9 mouse cellular contexts compared by ENCODE assay signal in genomic region chr19:40225102-40225760, GRCm38 (mm10). TPM values are rescaled to one million over a fixed set of nuclear protein-coding genes. Genes with fewer than 3 reads are reported as not detected.
A peak's percentile ranks its signal among the peaks of the same experiment; 100 is the strongest.
DNase-seq lines count a peak whose midpoint lies in the region; ATAC-seq and TF ChIP-seq lines count a peak whose summit lies in the region.
"Had no signal": no experiment of that assay in that cellular context is flagged by ENCODE, and none has a peak within 500 bp of the region (broad histone marks: within the 10 kb centered on the region; RNA-seq: fewer than 3 reads in every experiment).

No protein-coding gene starts in this region.

- peak overlapping the region; percentile 41; the same call in 1 of the 2 replicates for H3K27ac ChIP-seq in gastrocnemius, adult 2 months
- H3K27ac ChIP-seq in kidney, adult 2 months (ENCODE audit: insufficient read depth, low read depth, low read length), result no peak overlapping the region
- no peak overlapping the region for H3K27ac ChIP-seq in limb, embryonic 10.5 days
- no peak overlapping the region for H3K27ac ChIP-seq in midbrain, postnatal 0 days (ENCODE audit: low read depth, low read length)
- H3K27ac ChIP-seq in testis, adult 2 months (ENCODE audit: control insufficient read depth, insufficient read depth, low read depth, low read length), result no peak overlapping the region

- H3K4me3 ChIP-seq in gastrocnemius, adult 2 months, result no peak overlapping the region
- H3K4me3 ChIP-seq in kidney, adult 2 months (ENCODE audit: insufficient read depth, low read depth, low read length), result no peak overlapping the region
- no peak overlapping the region for H3K4me3 ChIP-seq in limb, embryonic 10.5 days
- no peak overlapping the region for H3K4me3 ChIP-seq in midbrain, postnatal 0 days (ENCODE audit: low read depth, low read length)
- no peak overlapping the region for H3K4me3 ChIP-seq in testis, adult 2 months (ENCODE audit: control insufficient read depth, low read depth, low read length)
- H3K4me3 ChIP-seq: erythroblast, embryonic 14.5 days had no signal

- H3K9me3 ChIP-seq in limb, embryonic 10.5 days (replicated peaks), result no peaks in the 10 kb centered on the region
- H3K9me3 ChIP-seq in midbrain, postnatal 0 days (ENCODE audit: low read length), result no peaks in the 10 kb centered on the region

- peak; percentile 94 for TF ChIP-seq CTCF in gastrocnemius, adult 2 months (IDR thresholded peaks at IDR 0.05)
- TF ChIP-seq CTCF in kidney, adult 2 months (conservative IDR thresholded peaks at IDR 0.05; ENCODE audit: insufficient read depth, insufficient read length, low read depth, low read length), result peak; percentile 85
- peak; percentile 88 for TF ChIP-seq CTCF in midbrain, postnatal 0 days (IDR thresholded peaks at IDR 0.05)
- TF ChIP-seq CTCF in testis, adult 2 months (IDR thresholded peaks at IDR 0.05; ENCODE audit: control insufficient read depth, insufficient read depth, insufficient replicate concordance, low read depth, low read length), result peak; percentile 54; the same call in 1 of the 2 replicates

- intact Hi-C loops in gastrocnemius, adult 2 months (cut with DNase I), result loop anchor here (5.0 kb wide), 1 partner anchor 1243 kb away; no protein-coding TSS in a partner anchor

- no peak overlapping the region for H3K9ac ChIP-seq in midbrain, postnatal 0 days (replicated peaks; ENCODE audit: low read length, poor library complexity, severe bottlenecking)

- no peak for TF ChIP-seq POLR2A in kidney, adult 2 months (IDR thresholded peaks at IDR 0.05; ENCODE audit: low read depth, low read length)
- TF ChIP-seq POLR2A in testis, adult 2 months (IDR thresholded peaks at IDR 0.05; ENCODE audit: control insufficient read depth, low read depth, low read length), result no peak

- DNase-seq in B cell, adult 2 months, result peak; percentile 52 to 54
- peak; percentile 12 for DNase-seq in T-cell, adult 2 months (ENCODE audit: low spot score)
- peak; percentile 66 to 84 for DNase-seq in cerebellum, postnatal 25 days
- DNase-seq in gastrocnemius, adult 2 months, result peak; percentile 73
- peak; percentile 73 for DNase-seq in kidney, adult 2 months
- DNase-seq in limb, embryonic 10.5 days (ENCODE audit: low spot score), result peak; percentile 80
- peak; percentile 82 for DNase-seq in midbrain, postnatal 0 days (ENCODE audit: low spot score)

- H3K4me1 ChIP-seq in kidney, adult 2 months (ENCODE audit: control insufficient read depth, insufficient read depth, low read length), result no peaks in the 10 kb centered on the region
- no peaks in the 10 kb centered on the region for H3K4me1 ChIP-seq in limb, embryonic 10.5 days
- H3K4me1 ChIP-seq in midbrain, postnatal 0 days (ENCODE audit: insufficient read depth, low read length), result no peaks in the 10 kb centered on the region
- no peaks in the 10 kb centered on the region for H3K4me1 ChIP-seq in testis, adult 2 months (ENCODE audit: control insufficient read depth, insufficient read depth, low read length)

- H3K4me2 ChIP-seq in midbrain, postnatal 0 days (ENCODE audit: low read depth, low read length, poor library complexity, severe bottlenecking), result no peak overlapping the region

- 65% methylated on average over 5 of the region's 5 CpGs for WGBS in kidney, adult 2 months
- 65% methylated on average over 5 of the region's 5 CpGs for WGBS in limb, embryonic 10.5 days
- WGBS in midbrain, postnatal 0 days, result 74% methylated on average over 5 of the region's 5 CpGs

- no peaks in the 10 kb centered on the region for H3K27me3 ChIP-seq in kidney, adult 2 months (replicated peaks; ENCODE audit: control insufficient read depth, insufficient read depth, low read length)
- no peaks in the 10 kb centered on the region for H3K27me3 ChIP-seq in limb, embryonic 10.5 days (ENCODE audit: low read depth, poor library complexity, severe bottlenecking)
- no peaks in the 10 kb centered on the region for H3K27me3 ChIP-seq in midbrain, postnatal 0 days (ENCODE audit: insufficient read depth, low read length)
- no peaks in the 10 kb centered on the region for H3K27me3 ChIP-seq in testis, adult 2 months (ENCODE audit: control insufficient read depth, insufficient read depth, low read length)

- peak; percentile 80; the same call in 1 of the 2 replicates for ATAC-seq in midbrain, postnatal 0 days (ENCODE audit: low FRiP score)

- H3K36me3 ChIP-seq in kidney, adult 2 months (ENCODE audit: control insufficient read depth, insufficient read depth, low read length), result no peaks in the 10 kb centered on the region
- no peaks in the 10 kb centered on the region for H3K36me3 ChIP-seq in limb, embryonic 10.5 days
- no peaks in the 10 kb centered on the region for H3K36me3 ChIP-seq in midbrain, postnatal 0 days (ENCODE audit: insufficient read depth, low read length)
- H3K36me3 ChIP-seq in testis, adult 2 months (ENCODE audit: control insufficient read depth, insufficient read depth, low read length), result no peaks in the 10 kb centered on the region

RNA-seq across cellular contexts. Expression of gene Cyp2c70, which starts 38.1 kb away (rescaled TPM):
- total RNA-seq in gastrocnemius, adult 2 months (2021), result not detected
- polyA plus RNA-seq in kidney, adult 2 months (2012; rRNA removed), result not detected in 2 replicates
- polyA plus RNA-seq in limb, embryonic 10.5 days (2016; fragmentation: Nextera tagmentation; extraction: Ambion mirVana), result not detected in 2 replicates
- not detected in 2 replicates for total RNA-seq in midbrain, postnatal 0 days (2014; rRNA removed)
- polyA plus RNA-seq in midbrain, postnatal 0 days (2015; fragmentation: Nextera tagmentation; extraction: Ambion mirVana), result not detected in 2 replicates
- not detected in 2 replicates for polyA plus RNA-seq in testis, adult 2 months (2012; rRNA removed)
- polyA plus RNA-seq: erythroblast, embryonic 14.5 days had no signal

RNA-seq across cellular contexts. Expression of gene Pdlim1, which starts 46.4 kb away (rescaled TPM):
- total RNA-seq in gastrocnemius, adult 2 months (2021), result 100 to 1,000 TPM in 1 of 2 experiments, 10 to 100 TPM in 1; 70.8 to 292 TPM
- 15.4 and 25.7 TPM in 2 replicates for polyA plus RNA-seq in kidney, adult 2 months (2012; rRNA removed)
- 63.2 and 63.7 TPM in 2 replicates for polyA plus RNA-seq in limb, embryonic 10.5 days (2016; fragmentation: Nextera tagmentation; extraction: Ambion mirVana)
- total RNA-seq in midbrain, postnatal 0 days (2014; rRNA removed), result 0.71 and 1.5 TPM in 2 replicates
- polyA plus RNA-seq in midbrain, postnatal 0 days (2015; fragmentation: Nextera tagmentation; extraction: Ambion mirVana), result 4.4 and 4.5 TPM in 2 replicates
- 8.8 and 16.0 TPM in 2 replicates for polyA plus RNA-seq in testis, adult 2 months (2012; rRNA removed)

Comparison
In these comparisons a context has a peak if more than half of its experiments do, and no peak if none do; other contexts are left out.
1. DNase-seq: peak in every context shown above with its lines; median percentile 82 in midbrain, postnatal 0 days; 80 in limb, embryonic 10.5 days; 75 in cerebellum, postnatal 25 days; 73 in gastrocnemius, adult 2 months; 73 in kidney, adult 2 months; 53 in B cell, adult 2 months; 12 in T-cell, adult 2 months.